Mouse (Mus musculus): Measurements from ENCODE around the gene Ppox. TPM values are rescaled to one million over a fixed set of nuclear protein-coding genes. Genes with fewer than 3 reads are reported as not detected.

Ppox gene
- total RNA-seq, 2 experiments from 2014 or later = 15.0 to 20.2 TPM

DNA sequence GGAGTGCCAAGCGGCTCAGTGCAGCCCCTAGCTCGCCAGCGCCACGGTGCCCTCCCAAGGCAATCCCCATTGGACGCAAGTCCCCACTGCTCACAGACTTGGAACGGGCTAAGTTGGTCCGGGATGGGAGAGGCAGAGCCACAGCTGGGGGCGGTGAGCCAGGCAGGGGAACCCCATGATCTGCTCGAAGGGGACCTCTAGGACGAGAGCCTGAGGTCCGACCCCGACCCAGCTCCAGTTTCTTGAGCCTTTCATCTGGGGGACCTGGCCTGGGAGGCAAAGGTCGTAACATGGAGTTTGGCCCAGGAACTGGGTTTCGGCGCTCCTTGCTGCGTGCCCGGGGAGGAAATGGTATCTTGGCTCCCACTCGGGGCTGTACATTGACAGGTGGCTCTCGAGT lies 5.5 kb upstream of the Ppox start:
- no peak for ATAC-seq (replicated peaks; ENCODE audit: poor library complexity)

DNA sequence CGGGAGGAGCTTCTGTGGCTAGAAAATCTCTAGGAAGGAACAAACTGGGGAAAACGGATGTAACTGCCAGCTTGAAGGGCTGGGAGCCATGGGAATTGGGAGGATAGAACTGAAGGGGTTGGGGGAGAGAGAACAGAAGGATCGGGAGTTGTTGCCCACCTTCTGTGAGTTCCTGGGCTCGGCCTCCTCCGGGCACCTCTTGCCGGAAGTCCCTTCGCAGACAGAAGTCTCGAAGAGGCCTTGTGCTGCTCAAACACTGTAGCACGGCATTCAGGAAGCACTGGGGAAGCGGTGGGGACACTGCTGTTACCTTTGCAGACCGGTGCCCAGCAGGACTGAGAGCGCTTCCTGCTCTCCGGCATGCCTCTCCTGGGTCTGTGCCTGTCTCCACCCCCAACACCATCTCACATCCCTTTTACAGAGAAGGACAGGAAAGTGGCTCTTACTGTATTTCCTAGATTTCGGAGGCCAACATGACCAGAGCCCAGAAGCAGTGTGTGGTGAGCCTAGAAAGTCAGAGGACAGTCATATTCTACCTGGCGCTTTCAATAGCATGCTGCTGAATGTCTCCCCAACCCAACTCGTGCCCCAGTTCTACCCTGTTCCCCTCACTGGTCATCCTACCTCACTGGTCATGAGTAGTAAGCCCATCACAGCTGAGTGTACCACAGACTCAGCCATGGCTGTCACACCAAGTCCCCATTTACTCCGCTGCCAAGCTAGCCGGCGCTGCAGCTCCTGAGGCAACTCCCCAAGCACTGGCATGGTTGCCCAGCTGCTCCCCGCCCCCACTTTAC lies 4.3 kb upstream of the Ppox start:
- ATAC-seq (replicated peaks; ENCODE audit: poor library complexity) = no peak

DNA sequence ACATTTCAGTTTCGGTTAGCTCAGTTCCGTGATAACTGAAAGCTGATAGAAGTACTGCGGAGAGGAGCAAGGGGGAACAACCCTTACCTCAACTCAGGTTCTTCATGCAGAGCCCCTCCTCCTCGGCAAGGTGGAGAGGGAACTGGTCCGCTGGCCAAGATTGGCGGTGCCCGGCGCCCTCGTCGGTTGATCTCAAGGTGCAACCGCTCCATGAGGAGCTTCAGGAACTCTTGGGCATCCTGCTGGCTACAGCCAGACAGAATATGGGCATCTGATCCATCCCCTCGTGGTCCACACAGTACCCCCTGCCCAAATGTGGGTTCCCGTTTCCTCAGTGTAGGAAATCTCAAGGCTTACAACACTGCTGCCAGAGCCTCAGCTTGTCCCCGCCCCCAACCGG lies 3.5 kb upstream of the Ppox start:
- ATAC-seq (replicated peaks; ENCODE audit: poor library complexity) = no peak

DNA sequence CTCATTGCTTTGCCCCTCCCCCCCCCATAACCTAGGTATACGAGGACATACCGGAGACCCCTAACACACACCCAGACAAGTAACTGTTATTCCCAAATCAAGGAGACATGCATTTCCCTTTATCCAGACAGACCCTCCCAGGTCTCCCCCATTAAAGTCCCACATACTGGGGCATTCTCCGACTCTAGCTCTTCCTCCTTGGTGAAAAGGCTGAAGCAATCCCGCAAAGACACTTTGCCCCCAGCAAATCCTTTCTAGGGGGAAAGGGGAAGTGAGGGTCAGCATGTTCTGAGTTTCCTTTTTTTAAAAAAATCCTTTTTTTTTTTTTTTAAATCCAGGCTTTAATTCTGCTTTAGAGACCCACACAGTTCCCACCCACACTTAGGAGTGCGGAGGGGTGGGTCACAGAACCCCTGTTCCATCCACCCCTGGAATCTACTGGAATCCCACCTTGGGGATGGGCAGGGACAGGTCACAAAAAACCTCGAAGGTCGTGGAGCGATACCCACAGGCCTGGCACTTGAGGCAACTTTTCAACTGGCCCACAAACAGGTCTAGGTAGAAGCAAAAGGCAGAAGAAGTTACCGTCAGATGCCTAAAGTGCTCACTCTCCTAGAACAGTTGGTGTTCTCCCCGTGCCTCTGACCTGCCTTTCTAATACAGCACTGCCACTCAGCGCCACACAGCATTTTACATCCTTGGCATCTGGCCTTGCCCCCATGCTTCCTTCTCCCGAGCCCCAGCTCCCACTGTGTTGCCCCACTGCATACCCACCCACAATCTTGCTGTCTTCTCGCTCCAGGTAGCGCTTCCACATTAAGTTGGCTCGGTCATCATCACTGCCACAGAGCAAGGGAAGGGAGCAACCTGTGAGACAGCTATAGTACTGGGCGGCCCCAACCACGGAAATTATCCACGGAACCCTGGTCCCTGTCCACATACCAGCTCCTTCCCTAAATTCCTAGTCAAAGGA lies 2.5 kb upstream of the Ppox start:
- ATAC-seq (replicated peaks; ENCODE audit: poor library complexity) = no peak

DNA sequence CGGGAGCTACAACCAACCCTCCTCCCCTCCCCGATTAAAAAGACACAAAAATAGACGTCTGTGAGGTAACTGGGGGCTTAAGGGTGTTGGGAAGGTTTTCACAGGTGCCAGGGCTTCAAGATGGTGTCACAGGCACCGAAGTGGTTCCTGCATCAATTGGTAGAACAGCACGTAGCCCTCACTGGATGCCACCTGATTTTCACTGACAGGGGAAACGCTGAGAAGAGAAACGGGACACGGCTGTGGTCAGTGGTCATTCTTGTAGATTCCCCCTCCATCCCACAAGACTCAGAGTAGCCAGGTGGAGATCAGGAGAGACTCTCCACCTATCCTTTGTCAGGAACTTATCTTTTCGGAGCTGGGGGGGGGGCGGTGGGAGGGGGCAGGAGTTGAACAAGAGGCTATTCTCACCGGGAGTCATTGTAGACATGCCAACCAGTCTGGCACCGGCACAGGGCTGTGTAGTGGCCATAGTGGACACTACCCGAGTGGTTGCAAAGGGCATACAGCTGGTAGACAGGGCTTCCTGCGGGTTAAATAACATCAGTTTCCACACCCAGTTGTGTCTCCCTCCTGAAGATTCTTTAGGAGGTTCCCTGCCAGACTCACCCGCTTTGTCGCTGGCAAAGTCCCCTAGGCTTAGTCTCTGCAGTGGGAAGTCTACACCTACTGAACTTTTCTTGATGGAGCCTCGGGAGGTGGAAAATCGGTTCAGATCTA lies 1.3 kb upstream of the Ppox start:
- ATAC-seq (replicated peaks; ENCODE audit: poor library complexity) = no peak

DNA sequence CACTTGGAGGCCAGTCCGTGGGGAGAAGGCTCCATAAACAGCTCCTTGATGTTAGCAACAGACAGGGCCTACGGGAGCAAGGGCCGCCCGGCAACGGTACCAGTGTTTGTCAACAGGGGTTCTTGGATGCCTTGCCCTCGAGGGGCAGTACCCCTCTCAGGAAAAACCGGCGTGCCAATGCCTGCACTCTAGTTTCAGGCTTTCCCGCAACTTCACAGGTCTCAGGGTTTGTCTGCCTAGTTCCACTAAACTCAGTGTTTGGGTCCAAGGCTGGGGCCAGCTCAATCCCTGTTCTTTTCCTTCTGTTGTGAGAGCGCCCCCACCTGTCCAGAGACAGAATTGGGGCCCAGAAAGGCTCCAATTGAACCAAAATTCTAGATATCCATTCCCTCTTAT lies 540 bp upstream of the Ppox start:
- peak; percentile 56 for ATAC-seq (replicated peaks; ENCODE audit: poor library complexity)

DNA sequence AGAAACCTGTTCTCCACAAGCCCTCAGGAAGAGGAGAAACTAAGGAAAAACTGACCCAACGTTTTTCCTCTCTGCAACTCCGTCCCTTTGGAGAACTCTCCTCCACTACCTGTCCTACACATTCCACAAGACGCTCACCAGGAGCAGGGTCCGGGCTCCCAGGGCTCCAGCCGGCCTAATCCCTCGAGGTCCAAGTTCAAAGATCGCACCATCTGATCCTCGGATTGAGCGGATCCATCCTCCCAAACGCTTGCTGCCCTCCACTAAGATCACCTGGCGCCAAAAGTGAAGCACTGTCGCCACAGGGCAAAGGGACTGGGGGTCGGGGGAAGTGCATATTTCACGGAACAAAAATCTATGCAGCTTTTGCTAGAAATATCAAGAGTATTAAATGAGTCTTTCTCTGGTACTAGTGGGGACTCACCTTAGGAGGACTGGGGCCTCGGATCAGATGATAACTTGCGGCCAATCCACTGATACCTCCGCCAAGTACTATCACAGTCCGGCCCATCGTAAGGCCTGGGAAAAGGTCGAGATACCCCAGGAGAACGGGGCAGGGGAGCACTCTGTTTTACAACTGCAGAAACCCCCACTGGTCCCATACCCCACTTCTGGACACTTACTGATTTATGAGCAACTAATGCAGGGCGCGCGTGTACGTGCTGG lies 603 bp downstream of the Ppox start:
- peak; percentile 13 for ATAC-seq (replicated peaks; ENCODE audit: poor library complexity)

DNA sequence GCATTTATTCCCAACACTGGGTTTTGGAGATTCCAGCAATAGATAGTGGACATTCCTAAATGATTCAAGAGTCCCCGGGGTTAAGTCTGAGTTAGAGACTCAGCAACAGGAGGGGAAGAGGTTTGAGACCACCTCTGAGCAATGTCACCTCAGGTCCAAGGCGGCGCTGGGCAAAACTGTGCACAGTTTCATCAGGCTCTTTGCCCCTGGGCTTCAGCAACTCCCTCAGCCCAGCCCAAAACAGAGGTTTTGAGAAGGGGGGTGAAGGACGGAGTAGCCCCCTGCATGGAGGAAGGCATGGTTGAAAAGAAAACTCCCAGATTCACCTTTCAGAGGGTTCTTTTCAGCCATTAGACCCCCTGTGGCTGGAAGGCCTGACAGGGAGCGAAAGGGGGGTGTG lies 1.3 kb downstream of the Ppox start:
- no peak for ATAC-seq (replicated peaks; ENCODE audit: poor library complexity)

DNA sequence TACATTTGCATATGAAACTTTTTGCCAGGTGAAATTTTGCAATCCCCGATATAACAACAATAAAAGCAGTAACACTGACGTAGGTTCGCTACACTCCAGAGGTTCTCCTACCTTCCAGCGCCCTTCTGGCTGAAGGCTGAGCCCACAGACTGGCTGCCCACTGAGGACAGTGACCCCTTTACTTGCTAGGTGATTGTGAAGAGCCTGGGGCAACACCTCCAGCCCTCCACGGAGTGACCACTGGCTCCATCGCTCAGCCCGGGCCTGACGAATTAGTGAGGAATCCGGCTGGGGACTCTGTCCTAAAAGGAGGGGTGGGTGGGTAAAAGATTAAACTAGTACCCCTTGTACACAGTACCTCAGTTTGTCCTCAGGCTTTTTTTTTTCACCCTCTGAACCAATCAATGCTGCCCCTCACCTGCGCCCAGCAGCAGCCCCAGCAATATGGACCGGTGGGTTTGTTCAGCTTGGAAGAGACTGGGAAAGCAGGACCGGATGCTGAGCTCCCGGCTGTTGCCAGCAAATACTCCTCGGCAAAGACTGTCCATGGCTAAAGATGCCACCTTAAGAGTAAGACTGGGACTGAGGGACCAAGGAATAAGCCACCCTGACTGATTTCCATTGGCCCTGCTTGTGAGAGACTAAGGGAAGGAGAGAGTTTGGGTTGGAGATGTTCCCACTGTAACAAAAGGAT lies 1.8 kb downstream of the Ppox start:
- no peak for ATAC-seq (replicated peaks; ENCODE audit: poor library complexity)

DNA sequence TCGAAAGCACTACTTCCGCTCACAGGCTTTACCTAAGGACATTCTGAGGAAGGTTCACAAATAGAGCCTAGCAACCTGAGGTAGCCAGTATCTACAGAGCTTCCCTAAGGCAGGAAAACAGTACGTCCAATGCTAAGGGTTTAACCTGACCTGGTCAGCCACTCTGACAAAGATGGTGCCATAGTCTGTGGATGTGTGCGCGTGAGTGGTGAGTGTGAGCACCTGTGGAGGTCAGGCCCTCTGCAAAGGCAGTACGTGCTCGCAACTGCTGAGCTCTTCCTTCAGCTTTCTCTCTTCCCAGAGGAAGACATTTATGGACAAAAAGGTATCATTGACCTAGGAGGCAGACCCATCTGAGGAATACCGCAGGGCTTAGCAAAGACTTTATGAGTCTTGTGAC lies 2.5 kb downstream of the Ppox start:
- ATAC-seq (replicated peaks; ENCODE audit: poor library complexity) = no peak

DNA sequence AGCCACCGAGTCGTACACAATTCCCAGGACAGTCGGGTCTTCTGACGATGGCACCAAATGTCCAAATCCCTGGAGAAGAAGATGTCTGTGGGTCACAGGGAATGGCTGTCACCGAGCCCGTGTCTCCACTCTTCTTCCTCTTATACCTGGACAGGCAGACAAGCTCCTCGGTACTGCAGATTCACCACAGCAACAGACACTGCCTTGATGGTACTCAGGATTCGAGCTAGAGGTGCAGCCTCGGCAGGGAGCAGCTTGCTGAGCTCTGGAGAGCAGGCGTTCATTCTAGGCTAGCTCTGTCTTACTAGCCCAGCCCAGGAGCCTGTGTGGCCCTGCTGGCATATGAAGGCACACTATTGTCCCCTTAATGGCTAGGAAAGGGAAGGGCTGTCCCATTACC lies 3.2 kb downstream of the Ppox start:
- ATAC-seq (replicated peaks; ENCODE audit: poor library complexity) = no peak

DNA sequence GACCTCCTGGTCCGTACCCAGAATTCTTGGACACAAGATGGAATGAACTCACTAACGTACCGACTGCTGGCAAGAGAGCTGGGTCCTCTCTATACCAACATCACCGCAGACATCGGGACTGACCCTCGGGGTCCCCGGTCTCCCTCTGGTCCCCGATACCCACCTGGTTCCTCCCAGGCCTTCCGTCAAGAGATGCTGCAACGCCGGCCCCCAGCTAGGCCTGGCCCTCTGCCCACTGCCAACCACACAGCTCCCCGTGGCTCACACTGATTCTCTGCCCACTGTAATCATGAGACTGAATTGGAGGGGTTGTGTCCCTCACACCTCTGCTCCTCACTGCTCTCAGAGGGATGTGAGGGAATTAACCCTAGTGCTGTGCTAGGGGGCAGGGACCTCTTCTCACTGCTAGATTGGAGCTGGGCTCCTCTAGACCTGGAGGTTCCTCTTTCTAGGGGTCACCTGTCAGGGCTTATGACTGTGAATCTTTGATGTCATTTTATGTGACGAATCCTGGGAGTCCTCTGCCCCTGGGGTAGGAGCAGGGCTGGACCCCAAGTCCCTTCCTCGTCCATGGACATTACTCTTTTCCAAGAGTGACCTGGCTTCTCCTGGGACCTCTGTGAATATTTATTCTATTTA lies 4.8 kb downstream of the Ppox start:
- no peak for ATAC-seq (replicated peaks; ENCODE audit: poor library complexity)

DNA sequence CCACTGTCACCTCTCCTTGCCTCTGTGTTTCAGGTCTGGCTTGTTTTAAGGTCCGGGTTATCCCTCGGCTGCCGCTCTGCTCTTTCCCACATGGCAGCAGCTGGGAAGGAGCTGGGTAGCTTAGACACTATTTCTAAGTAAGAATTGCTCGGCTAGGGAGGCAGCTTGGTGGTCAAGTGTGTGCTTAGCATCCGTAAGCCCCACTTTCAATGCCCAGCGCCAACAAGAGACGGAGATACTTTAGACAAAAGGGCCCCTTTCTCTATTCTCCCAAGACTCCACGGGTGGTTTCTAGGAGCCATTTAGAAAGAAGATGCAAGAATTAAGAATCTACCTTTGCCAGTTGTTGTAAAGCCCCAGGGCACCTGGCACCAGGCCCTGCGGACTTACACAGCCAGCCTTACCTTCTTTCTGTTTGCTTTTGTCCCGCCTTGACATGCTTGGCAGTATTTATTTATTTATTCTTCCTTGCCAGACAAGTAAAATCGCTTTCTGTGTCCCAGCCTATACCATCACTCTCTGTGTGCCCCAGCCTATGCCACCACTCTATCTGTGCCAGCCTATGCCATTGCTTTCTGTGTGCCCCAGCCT lies 5.7 kb downstream of the Ppox start:
- ATAC-seq (replicated peaks; ENCODE audit: poor library complexity) = no peak

DNA sequence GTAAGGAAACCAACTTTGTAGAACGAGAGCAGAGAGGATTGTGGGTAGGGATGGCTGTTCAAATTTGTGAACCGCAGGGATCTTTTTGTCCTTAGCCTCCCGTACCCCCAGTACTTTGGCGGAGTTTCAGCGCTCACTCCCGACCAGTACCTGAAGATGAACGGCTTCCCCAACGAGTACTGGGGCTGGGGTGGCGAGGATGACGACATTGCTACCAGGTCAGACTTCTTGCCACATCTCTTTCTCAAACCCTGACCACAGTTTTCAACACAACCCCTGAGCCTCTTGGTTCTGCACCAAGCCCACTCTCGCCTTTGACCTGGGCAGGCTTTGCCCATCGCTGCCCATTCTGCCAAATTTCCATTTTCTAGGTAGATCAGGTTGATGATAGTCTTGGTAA lies 6.8 kb downstream of the Ppox start:
- ATAC-seq (replicated peaks; ENCODE audit: poor library complexity) = peak; percentile 30

DNA sequence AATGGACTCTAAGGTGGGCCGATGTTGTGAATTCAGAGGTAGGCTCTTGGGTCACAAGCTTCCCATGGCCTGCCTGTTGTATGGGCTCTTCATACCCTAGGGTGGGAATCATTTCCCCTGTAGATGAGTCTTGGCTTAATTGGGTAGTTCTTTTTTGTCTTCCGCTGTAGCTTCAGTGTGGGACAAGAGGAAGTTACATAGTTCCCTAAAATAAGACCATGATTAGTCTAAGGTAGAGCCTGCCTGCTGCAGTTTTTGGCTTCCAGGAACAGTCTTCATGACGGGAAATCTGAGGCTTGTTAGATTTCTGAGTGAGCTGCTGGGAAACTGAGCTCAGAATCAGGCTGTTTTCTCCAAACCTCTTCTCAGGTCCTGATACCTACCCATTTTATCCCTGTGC lies 8.9 kb downstream of the Ppox start:
- peak; percentile 30 for ATAC-seq (replicated peaks; ENCODE audit: poor library complexity)

DNA sequence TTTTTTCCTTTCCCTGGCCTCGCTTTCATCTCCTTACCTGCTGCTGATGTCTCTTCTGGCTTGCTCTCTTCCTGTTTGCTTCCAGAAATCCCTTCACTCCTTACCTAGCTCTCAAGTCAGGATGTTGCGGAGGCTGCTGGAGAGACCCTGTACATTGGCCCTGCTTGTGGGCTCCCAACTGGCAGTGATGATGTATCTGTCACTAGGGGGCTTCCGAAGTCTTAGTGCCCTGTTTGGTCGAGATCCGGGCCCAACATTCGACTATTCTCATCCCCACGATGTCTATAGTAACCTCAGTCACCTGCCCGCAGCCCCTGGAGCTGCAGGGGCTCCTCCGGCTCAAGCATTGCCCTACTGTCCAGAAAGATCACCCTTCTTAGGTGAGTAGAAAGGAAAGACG lies 9.4 kb downstream of the Ppox start:
- no peak for ATAC-seq (replicated peaks; ENCODE audit: poor library complexity)

DNA sequence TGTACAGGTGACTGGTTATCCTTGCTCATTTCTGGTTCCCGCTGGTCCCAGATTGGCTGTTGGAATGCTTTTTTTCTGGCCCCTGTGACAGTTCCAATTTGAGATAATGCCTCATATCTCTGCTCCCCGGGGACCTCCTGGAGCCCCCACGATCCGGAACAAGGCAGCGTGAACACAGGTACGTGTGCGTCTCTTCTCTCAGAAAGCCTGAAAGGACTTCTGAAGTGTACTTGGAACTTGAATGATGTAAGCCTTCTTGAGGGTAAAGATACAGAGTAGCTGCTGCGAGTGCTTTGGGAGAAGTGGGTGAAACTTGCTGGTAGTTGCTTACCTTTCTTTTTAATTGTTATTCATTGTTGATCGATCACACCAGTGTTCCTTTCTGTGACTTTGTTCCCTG lies 9.8 kb downstream of the Ppox start:
- ATAC-seq (replicated peaks; ENCODE audit: poor library complexity) = no peak

DNA sequence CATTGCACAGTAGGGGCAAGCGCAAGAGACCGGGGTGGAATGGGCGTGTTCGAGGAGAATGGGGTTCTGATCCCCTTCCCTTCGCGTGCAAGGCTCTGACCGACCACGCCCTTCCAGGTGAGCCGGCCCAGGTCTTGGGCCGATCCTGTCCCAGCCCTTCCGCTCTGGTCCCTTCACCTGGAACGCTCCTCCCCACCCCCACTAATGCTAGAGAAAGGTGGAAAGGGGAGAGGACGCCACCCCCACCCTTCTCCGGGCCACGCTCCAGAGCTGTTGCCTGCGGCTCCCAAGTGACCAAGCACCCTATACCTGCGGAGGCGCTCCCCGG lies 10.4 kb downstream of the Ppox start:
- ATAC-seq (replicated peaks; ENCODE audit: poor library complexity) = peak; percentile 30

DNA sequence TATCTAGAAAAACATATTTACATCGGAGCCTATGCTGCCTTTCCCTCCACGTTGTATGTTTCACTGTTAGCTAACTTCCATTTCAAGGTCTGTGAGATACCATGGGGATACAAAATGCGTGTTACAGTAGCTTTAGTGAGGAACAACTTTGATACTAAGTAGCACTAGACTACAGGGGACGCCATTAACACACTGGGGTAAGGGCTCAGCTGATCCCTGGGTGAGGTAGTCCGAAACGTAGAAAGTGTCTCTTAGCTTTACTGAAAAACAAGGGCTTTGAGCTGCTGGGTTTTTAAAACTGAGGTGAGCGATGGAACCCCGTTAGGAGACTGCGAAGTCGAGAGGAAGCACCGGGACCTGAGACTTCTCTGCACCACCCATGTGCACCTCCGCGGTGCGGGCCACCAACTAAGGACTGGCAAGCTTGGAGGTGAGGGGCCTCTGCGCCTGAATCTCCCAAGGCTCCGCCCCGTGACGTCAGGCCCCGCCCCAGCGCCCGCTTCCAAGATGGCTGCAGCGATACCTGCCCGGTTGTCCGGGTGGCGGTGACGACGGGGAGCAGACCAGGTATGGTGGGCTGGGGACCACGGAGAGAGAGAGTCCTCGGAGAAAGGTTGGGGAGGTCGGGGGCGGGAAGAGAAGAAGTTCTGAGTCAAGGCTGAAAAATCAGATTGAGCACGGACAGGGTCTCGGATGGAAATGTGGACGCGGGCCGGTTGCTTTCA lies 11.0 kb downstream of the Ppox start, which contains the start of gene B4galt3:
Gene B4galt3 (plus strand): TSS at position 481 of the 725 bp plus-strand sequence.
- ATAC-seq (replicated peaks; ENCODE audit: poor library complexity) = peak; percentile 89

Data from megakaryocyte progenitor cell, adult 5-6 weeks (primary cell).